Mouse (Mus musculus): ENCODE data around the gene Nuak1. TPM values are rescaled to one million over a fixed set of nuclear protein-coding genes. Genes with fewer than 3 reads are reported as not detected.
A peak's percentile ranks its signal among the peaks of the same experiment; 100 is the strongest.

Nuak1 gene
- polyA plus RNA-seq, 1 experiment from 2014 or later: 3.1 TPM

GRCm38 (mm10) chr10:84405135-84405776, 35.1 kb downstream of the Nuak1 start:
- no peak overlapping the region for H3K4me2 ChIP-seq
- H3K4me3 ChIP-seq: no peak overlapping the region
- ATAC-seq (replicated peaks; ENCODE audit: insufficient number of reproducible peaks, insufficient read depth, low FRiP score, low read depth): no peak
- no peak overlapping the region for H3K9ac ChIP-seq
- H3K27ac ChIP-seq: no peak overlapping the region
- 62% methylated on average over 8 of the region's 8 CpGs for WGBS
- H3K9me3 ChIP-seq (replicated peaks): no peaks in the 10 kb centered on the region
- no peaks in the 10 kb centered on the region for H3K27me3 ChIP-seq
- peaks cover 46% of the 10 kb centered on the region for H3K4me1 ChIP-seq (replicated peaks)
- peaks cover 9% of the 10 kb centered on the region; the same call in 1 of the 2 replicates for H3K36me3 ChIP-seq

DNA sequence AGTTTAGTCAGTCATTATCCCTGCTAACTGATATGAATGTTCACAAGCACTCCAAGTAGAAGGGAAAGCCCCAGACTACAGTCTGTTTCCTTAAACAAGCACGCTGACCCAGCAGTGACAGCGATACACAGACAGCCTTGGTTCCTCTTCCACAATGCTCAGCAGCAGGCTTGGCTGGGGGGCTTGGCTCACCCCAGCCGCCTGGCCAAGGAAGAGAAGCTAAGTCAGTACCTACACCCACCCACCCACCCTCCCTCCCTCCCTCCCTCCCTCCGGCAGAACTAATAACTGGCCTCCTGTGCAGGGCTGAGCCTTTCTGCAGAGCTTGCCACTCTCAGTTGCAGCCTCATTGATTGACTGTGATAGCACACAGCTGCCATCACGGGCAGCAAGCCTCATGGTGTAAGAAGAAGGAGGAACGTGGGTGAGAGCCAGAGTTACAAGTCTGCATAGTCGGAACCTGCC, 38.5 kb downstream of the Nuak1 start:
- Histone ChIP-seq H3K4me1 (replicated peaks) (peaks cover 39% of the 10 kb centered on the region), H3K9ac (no peak overlapping the region), H3K4me3 (no peak overlapping the region), H3K27me3 (no peaks in the 10 kb centered on the region), H3K4me2 (no peak overlapping the region), H3K36me3 (peaks cover 6% of the 10 kb centered on the region; the same call in 1 of the 2 replicates), H3K9me3 (replicated peaks) (no peaks in the 10 kb centered on the region), H3K27ac (peak overlapping the region; percentile 53)
- 12% methylated on average over 7 of the region's 7 CpGs for WGBS
- ATAC-seq (replicated peaks; ENCODE audit: insufficient number of reproducible peaks, insufficient read depth, low FRiP score, low read depth): peak; percentile 47; the same call in 1 of the 2 replicates

DNA sequence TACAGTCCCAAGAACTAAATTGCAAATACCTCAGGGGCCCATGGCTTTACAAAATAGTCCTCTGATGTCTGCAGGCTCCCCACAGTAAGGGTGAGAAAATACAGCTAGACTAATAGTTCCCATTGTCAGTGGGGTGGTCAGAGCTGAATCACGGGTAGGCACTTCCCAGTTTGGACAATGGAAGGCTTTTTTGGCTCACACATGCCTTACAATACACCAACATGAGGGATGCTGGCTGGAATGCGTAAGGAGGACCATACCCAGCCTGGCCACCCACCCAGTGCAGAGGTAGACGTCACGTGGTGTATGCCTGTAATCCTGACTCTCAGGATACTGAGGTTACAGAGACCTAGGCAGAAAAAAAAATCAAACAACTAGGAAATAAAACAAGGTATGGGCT, 39.2 kb downstream of the Nuak1 start:
- Histone ChIP-seq H3K9ac (no peak overlapping the region), H3K27me3 (no peaks in the 10 kb centered on the region), H3K9me3 (replicated peaks) (no peaks in the 10 kb centered on the region), H3K27ac (no peak overlapping the region), H3K4me3 (no peak overlapping the region), H3K4me1 (replicated peaks) (peaks cover 47% of the 10 kb centered on the region), H3K36me3 (no peaks in the 10 kb centered on the region; the same call in 1 of the 2 replicates), H3K4me2 (no peak overlapping the region)
- no peak for ATAC-seq (replicated peaks; ENCODE audit: insufficient number of reproducible peaks, insufficient read depth, low FRiP score, low read depth)
- 62% methylated on average over 4 of the region's 4 CpGs for WGBS

- H3K9ac ChIP-seq: no peak overlapping the region
- H3K4me1 ChIP-seq (replicated peaks): peaks cover 50% of the 10 kb centered on the region
- H3K27me3 ChIP-seq: no peaks in the 10 kb centered on the region
- no peak overlapping the region for H3K4me3 ChIP-seq
- no peaks in the 10 kb centered on the region for H3K9me3 ChIP-seq (replicated peaks)
- H3K27ac ChIP-seq: no peak overlapping the region
- no peak overlapping the region for H3K4me2 ChIP-seq
- H3K36me3 ChIP-seq: no peaks in the 10 kb centered on the region
- no peak for ATAC-seq (replicated peaks; ENCODE audit: insufficient number of reproducible peaks, insufficient read depth, low FRiP score, low read depth)
- WGBS: 78% methylated on average over 7 of the region's 7 CpGs
Measured at GRCm38 (mm10) chr10:84400037-84400681, 40.2 kb downstream of the Nuak1 start.

DNA sequence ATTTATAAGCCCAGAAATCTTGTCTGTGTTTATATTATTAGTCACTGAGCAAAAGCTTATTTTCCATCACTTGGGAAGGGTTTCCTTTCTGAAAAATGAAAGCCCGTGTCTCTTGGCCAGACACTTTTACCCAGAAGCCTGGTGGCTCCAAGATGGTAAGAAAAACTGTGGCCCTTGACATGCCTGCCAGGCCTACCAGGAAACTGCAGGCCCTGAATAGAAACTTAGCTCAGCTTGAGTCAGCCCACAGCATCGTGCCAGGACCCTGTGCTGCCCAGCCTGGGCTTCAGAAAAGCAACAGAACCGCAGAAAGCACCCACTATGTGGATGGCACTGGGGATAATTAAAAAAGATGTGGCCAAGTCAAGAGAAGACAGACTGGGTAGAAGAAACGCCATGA, 43.1 kb downstream of the Nuak1 start:
- peaks cover 64% of the 10 kb centered on the region for H3K4me1 ChIP-seq (replicated peaks)
- H3K27me3 ChIP-seq: no peaks in the 10 kb centered on the region
- no peaks in the 10 kb centered on the region for H3K9me3 ChIP-seq (replicated peaks)
- peak overlapping the region; percentile 87; the same call in 1 of the 2 replicates for H3K27ac ChIP-seq
- H3K4me3 ChIP-seq: no peak overlapping the region
- H3K36me3 ChIP-seq: no peaks in the 10 kb centered on the region
- H3K9ac ChIP-seq: no peak overlapping the region
- WGBS: 68% methylated on average over 4 of the region's 4 CpGs
- no peak overlapping the region for H3K4me2 ChIP-seq
- no peak for ATAC-seq (replicated peaks; ENCODE audit: insufficient number of reproducible peaks, insufficient read depth, low FRiP score, low read depth)

GRCm38 (mm10) chr10:84395885-84396659, 44.3 kb downstream of the Nuak1 start:
- Histone ChIP-seq H3K4me3 (no peak overlapping the region), H3K27ac (peak overlapping the region; percentile 87), H3K4me1 (replicated peaks) (peaks cover 59% of the 10 kb centered on the region), H3K27me3 (no peaks in the 10 kb centered on the region), H3K4me2 (peak overlapping the region; percentile 44), H3K36me3 (0 out of 2 replicates have a peak, but pooled peaks cover under 1% of the 10 kb centered on the region), H3K9ac (no peak overlapping the region), H3K9me3 (replicated peaks) (no peaks in the 10 kb centered on the region)
- ATAC-seq (replicated peaks; ENCODE audit: insufficient number of reproducible peaks, insufficient read depth, low FRiP score, low read depth): peak; percentile 69
- WGBS: 37% methylated on average over 8 of the region's 8 CpGs

DNA sequence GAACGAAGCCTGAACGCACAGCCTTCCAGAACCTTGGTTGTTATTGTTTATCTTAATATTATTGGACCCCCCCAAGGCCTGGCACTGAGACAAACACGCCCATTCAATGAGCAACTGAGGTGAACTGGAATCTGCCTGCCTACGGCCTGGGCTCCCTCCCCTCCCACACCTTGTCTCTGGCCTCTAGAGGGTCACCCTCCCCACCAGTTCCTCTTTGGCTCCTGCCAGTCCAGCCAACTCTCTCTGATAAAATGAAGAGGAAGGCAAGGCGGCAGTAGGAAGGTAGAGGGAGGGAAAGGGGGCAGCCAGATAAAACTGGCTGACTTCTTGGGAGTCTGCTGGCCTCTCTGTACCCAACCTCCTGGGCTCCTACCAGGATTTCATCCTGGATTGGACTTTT, 45.1 kb downstream of the Nuak1 start:
- H3K4me1 ChIP-seq (replicated peaks): peaks cover 64% of the 10 kb centered on the region
- H3K36me3 ChIP-seq: 0 out of 2 replicates have a peak, but pooled peaks cover 6% of the 10 kb centered on the region
- H3K27ac ChIP-seq: peak overlapping the region; percentile 87
- no peak overlapping the region for H3K4me3 ChIP-seq
- H3K27me3 ChIP-seq: no peaks in the 10 kb centered on the region
- H3K9ac ChIP-seq: 0 out of 2 replicates have a peak overlapping the region, but pooled peaks have one; percentile 16
- no peak for ATAC-seq (replicated peaks; ENCODE audit: insufficient number of reproducible peaks, insufficient read depth, low FRiP score, low read depth)
- no peaks in the 10 kb centered on the region for H3K9me3 ChIP-seq (replicated peaks)
- H3K4me2 ChIP-seq: peak overlapping the region; percentile 44
- 41% methylated on average over 5 of the region's 5 CpGs for WGBS

- H3K27me3 ChIP-seq: no peaks in the 10 kb centered on the region
- ATAC-seq (replicated peaks; ENCODE audit: insufficient number of reproducible peaks, insufficient read depth, low FRiP score, low read depth): no peak
- H3K9me3 ChIP-seq (replicated peaks): no peaks in the 10 kb centered on the region
- WGBS: 66% methylated on average over 12 of the region's 12 CpGs
- H3K36me3 ChIP-seq: 0 out of 2 replicates have a peak, but pooled peaks cover 6% of the 10 kb centered on the region
- peaks cover 78% of the 10 kb centered on the region for H3K4me1 ChIP-seq (replicated peaks)
- H3K27ac ChIP-seq: no peak overlapping the region; the same call in 1 of the 2 replicates
- H3K9ac ChIP-seq: no peak overlapping the region
- H3K4me3 ChIP-seq: no peak overlapping the region
- no peak overlapping the region for H3K4me2 ChIP-seq
Measured at GRCm38 (mm10) chr10:84393881-84394280, 46.5 kb downstream of the Nuak1 start.

- peaks cover 83% of the 10 kb centered on the region for H3K4me1 ChIP-seq (replicated peaks)
- H3K36me3 ChIP-seq: 0 out of 2 replicates have a peak, but pooled peaks cover 6% of the 10 kb centered on the region
- H3K27ac ChIP-seq: peak overlapping the region; percentile 43; the same call in 1 of the 2 replicates
- no peak overlapping the region for H3K4me2 ChIP-seq
- H3K9ac ChIP-seq: no peak overlapping the region
- no peaks in the 10 kb centered on the region for H3K27me3 ChIP-seq
- H3K9me3 ChIP-seq (replicated peaks): no peaks in the 10 kb centered on the region
- 60% methylated on average over 9 of the region's 9 CpGs for WGBS
- ATAC-seq (replicated peaks; ENCODE audit: insufficient number of reproducible peaks, insufficient read depth, low FRiP score, low read depth): no peak
- H3K4me3 ChIP-seq: no peak overlapping the region
Measured at GRCm38 (mm10) chr10:84393405-84393804, 47.0 kb downstream of the Nuak1 start.

GRCm38 (mm10) chr10:84392723-84393081, 47.7 kb downstream of the Nuak1 start:
- H3K36me3 ChIP-seq: 0 out of 2 replicates have a peak, but pooled peaks cover 6% of the 10 kb centered on the region
- no peak overlapping the region for H3K4me2 ChIP-seq
- H3K4me3 ChIP-seq: no peak overlapping the region
- ATAC-seq (replicated peaks; ENCODE audit: insufficient number of reproducible peaks, insufficient read depth, low FRiP score, low read depth): no peak
- peak overlapping the region; percentile 43 for H3K27ac ChIP-seq
- H3K9ac ChIP-seq: peak overlapping the region; percentile 7; the same call in 1 of the 2 replicates
- H3K4me1 ChIP-seq (replicated peaks): peaks cover 88% of the 10 kb centered on the region
- H3K9me3 ChIP-seq (replicated peaks): no peaks in the 10 kb centered on the region
- 76% methylated on average over 3 of the region's 3 CpGs for WGBS
- no peaks in the 10 kb centered on the region for H3K27me3 ChIP-seq
